Mouse (Mus musculus) embryo, embryonic 9.5 days (tissue): ENCODE results near the gene Gdf15.

ENCODE experiments used
- DNase-seq: peaks from one replicate; pipeline ENCODE4 v3.0.0-alpha.2; 2017; ENCODE audit errors: extremely low spot score

The Gdf15 gene

DNA sequence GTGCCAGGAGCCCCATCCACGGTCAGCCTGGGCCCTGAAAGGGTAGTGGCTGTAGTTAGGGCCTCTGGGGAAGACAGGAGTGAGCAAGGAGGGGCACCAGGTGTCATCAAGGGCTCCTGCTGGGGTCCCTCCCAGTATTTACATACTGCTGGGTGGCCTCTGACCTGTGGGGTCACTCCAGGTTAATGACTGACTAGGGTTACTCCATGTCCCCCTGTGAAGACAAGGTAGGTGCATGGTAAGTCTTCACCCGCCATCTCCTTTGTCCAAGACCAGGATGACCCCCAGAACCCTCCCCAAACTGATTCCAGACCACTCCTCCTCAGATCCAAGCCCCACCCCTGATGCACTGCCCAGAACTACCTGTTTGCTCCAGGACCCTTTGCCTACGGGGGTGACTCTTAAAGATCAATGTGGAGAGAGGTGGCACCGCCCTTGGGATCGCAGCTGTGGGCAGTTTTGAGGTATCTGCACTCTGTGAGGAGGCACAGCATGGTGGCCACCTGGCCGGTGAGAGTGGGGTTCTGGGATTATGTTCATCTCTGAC, at the start of gene Gdf15:
Gdf15 (minus strand) TSS at position 111 of the 547 bp plus-strand sequence.
- DNase-seq, result no peak

- no peak for DNase-seq
Observed at GRCm38 (mm10) chr8:70681410-70681809, 49.2 kb upstream of the Gdf15 start.

DNA sequence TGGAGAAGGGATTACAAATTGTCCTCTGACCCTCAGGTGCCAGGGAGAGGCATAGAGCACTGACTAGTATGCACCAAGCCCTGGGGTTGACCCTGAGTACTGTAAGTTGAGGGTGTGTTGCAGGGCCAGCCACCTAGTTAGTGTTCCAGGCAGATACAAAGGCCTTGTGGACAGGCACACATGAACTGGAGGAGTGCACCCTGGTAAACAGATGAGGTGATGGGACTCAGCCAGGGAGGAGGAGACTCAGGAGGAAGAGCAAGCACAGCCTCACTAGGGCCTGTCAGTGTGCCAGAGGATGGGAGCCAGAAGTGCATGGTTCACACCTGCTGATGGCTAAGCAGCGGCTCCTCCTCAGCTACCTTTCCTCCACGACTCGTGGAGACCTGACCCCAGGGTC, 47.8 kb upstream of the Gdf15 start:
- no peak for DNase-seq

DNA sequence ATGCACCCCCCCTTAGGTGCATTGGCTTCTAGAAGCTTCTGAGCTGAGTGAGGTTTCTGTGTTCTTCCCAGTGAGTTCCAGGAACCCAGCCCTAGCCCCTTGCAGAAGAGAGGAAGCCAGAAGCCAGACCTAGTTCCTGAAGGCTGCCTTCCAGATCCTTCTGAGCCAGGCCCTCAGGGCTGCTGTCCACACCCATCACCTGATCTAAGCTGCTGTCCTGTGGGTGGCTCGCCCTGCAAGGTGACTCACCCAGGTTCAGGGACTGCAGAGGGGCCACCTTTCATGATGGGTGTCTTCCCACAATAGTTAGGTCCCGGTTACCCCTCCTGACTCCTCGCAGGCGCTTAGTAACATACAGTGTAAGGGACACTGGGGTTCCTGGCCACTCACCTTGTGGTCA, 47.1 kb upstream of the Gdf15 start:
- no peak for DNase-seq

DNA sequence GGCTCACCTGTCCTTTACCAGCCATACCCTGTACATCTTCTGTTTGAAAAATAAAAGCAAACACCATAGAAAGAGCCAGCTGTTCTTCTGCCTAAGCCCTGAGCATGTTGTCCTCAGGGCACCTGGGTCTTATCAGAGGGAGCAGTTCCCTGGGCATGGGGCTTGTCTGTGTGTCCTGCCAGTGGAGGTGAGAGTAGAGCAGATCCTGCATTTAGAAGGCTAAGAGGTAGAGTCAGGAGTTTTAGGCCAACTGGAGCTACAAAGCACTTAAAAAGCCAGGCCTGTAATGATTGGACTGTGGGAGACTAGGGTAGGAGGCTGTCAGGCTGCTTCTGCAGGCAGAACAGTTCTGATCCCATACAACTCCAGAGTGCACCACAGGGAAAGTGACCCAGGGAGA, 46.4 kb upstream of the Gdf15 start:
- no peak for DNase-seq

GRCm38 (mm10) chr8:70677451-70678080, 45.3 kb upstream of the Gdf15 start:
- no peak for DNase-seq

DNA sequence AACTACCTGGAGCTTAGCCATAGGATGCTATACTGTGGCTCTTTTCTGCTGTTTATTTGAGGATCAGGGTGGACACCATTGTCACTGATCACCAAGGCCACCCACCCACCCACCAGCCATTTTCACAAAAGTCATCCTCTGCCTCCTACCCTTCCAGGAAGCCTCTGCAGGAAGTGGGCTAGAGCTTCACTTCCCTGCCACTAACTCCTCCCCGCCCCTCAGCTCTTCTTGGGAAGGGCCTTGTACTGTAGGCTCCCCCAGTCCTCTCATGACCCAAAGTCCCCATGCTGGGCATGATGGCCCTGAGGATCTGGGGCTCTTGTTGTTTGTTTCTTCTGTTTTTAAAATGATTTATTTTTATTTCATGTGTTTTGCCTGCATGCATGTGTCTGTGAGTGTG, 43.1 kb upstream of the Gdf15 start:
- DNase-seq, result no peak

GRCm38 (mm10) chr8:70674716-70675115, 42.5 kb upstream of the Gdf15 start:
- no peak for DNase-seq

DNA sequence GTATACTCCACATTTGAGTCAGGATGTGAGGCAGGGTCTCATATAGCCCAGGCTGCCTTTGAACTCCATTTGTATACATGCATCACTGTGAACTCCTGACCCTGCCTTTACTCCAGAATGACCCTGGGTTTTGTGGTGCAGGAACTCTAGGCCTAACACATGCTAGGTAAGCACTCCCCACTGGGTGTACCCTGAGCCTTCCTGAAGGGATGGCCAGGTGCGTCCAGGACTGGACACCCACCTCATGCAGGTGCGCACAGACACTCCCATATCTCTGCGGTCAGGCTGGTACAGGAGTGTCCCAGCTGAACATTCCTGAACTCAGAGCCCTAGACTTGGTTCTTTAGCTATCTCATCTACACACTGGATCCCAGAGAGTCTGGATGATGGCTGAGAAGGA, 41.9 kb upstream of the Gdf15 start:
- no peak for DNase-seq

GRCm38 (mm10) chr8:70673079-70673856, 41.0 kb upstream of the Gdf15 start, which contains the start of gene Lsm4:
TSS of gene Lsm4 (plus strand) at chr8:70673248.
- peak; percentile 99 for DNase-seq

DNA sequence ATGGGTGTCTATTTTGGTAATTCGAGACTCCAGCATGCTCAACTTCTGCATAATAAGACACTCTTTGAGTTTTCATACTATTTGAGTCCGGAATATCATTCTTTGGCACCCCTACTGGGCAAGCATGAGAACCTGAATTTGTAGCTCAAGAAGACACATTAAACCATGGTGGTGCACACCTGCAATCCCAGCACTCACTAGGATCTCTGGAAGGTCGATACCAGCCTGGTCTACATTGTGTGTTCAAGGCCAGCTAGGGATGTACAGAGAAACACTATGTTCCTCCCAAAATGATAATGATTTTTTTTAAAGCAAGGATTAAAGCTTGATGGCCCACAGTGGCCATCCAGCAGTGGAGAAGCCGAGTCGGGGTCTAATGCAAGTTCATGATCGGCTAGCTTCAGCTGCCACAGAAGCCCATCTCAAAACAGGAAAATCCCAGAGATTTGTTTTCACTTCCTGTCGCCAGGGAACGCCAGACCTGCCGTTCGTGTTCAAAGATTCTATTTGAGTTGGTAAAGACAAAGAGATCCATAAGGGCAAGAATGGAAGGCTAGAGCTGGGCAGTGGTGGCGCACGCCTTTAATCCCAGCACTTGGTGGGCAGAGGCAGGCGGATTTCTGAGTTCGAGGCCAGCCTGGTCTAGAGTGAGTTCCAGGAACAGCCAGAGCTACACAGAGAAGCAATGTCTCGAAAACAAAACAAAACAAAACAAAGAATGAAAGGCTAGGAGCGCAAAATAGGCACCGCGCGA, 40.2 kb upstream of the Gdf15 start:
- DNase-seq, result no peak

DNA sequence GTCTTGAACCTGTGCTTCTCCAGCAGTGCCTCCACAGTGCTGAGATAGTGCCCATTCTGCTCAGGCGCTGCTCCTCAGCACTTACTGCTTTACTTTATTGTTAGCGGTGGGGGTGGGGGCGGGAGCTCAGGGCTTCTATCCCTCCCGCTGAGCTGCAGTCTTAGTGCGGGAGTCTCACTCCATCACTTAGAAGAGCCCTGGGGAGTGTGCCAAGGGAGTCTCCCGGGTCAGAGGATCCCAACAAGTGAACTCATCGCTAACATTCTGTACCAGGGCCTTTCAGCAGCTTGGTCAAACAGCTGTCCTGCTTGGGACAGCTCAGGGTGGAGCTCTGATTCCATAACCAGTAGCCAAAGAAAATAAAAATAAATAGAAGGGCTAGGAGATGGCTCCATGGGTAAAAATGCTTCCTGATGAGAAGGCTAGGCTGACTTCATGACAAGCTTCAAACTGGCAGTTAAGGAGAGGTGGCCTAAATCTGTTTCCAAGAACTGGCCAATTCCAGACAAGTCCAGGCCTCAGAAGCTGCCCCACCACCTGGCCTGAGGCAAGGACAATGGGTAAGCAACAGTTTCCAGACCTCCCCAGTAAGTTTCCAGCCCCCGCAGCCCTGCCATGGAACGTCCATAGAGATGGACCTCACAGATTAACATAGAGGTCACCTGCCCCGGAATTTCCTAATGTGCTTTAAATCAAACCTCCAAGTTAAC, 39.5 kb upstream of the Gdf15 start:
- DNase-seq, result no peak

DNA sequence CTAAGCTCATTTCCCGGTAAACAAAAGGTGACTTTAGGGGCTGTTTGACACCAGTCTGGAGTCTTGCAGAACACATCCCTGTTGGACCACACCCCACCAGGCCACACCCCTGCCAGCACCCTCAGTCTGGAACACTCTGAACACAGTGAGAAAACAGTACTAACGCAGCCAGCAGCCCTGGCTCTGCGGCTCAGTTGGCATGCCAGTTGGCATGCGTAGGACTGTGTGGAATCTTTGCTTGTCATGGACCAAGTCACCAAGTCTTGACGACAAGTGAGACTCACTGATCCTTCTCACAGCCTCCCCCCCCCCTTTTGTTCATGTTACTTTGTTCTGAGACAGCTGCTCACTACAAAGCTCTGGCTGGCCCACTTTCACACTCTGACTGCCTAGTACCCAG, 34.8 kb upstream of the Gdf15 start:
- DNase-seq, result no peak

DNA sequence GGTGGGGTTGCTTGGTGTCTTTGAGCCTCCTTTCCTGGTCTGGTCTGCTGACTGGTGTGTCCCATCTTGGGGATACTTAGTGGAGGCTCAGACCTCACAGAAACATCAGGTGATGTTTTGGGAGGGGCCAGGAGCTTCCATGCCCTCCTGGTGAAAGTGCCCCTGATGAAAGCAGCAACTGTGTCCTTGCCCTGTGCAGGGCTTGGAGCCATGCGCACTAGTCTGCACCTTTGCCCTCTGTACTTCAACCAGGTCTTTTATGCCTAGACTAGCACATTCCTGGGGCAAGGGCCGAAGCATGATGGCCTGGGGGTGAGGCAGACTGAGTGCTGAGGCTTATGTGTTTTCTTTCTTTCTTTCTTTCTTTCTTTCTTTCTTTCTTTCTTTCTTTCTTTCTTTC, 33.3 kb upstream of the Gdf15 start:
- no peak for DNase-seq

DNA sequence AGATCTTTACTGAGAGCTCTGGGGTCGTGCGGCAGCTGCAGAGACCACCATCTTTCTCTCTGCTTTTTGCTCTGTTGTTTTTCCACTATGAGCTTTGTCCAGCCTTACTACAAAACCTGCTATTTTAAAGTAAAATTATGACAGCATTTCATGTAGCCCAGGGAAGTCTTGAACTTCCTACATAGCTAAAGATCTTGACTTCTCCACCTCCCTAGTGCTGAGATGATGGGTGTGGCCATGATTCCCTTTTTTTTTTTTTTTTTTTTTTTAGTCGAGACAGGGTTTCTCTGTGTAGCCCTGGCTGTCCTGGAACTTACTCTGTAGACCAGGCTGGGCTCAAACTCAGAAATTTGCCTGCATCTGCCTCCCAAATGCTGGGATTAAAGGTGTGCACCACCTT, 32.4 kb upstream of the Gdf15 start:
- DNase-seq, result no peak

GRCm38 (mm10) chr8:70663691-70664090, 31.4 kb upstream of the Gdf15 start:
- DNase-seq, result no peak

GRCm38 (mm10) chr8:70660273-70660725, 28.0 kb upstream of the Gdf15 start, which contains the start of gene Pgpep1:
TSS of gene Pgpep1 (minus strand) at chr8:70660388.
- DNase-seq, result peak; percentile 67

- peak; percentile 99 for DNase-seq
Observed at GRCm38 (mm10) chr8:70659604-70660272, 27.5 kb upstream of the Gdf15 start.

GRCm38 (mm10) chr8:70658897-70659603, 26.8 kb upstream of the Gdf15 start:
- no peak for DNase-seq

- DNase-seq, result no peak
Observed at GRCm38 (mm10) chr8:70657739-70658138, 25.5 kb upstream of the Gdf15 start.
